Mouse (Mus musculus): ENCODE results near the gene Col11a2.

DNA sequence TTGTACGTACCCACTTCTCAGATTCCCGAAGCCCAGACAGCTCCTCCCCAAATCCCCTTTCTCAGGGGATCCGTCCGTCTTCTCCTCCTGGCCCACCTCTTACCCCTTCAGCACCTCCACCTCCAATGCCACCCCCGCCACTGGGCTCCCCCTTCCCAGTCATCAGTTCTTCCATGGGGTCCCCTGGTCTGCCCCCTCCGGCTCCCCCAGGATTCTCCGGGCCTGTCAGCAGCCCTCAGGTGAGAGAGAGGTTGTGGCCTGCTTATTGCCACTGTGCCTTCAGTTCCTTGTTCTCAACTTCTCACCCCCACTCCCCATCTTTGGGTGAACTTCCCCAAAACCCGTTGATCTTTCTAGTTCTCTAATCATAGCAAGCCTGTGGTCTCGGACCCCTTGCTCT is 6.4 kb upstream of the Col11a2 start:
- no peak for TF ChIP-seq TAL1 (IDR thresholded peaks at IDR 0.05; ENCODE audit: low read length)
- TF ChIP-seq GATA1 (IDR thresholded peaks at IDR 0.05; ENCODE audit: low read length): no peak

All from erythroblast, embryonic 14.5 days (primary cell).